Mouse (Mus musculus) embryonic facial prominence, embryonic 15.5 days (tissue): ENCODE results near the gene Crb3. TPM values are rescaled to one million over a fixed set of nuclear protein-coding genes. Genes with fewer than 3 reads are reported as not detected.

ENCODE experiments used
- ATAC-seq: fragments of 200-750 bp; cut with Nextera tagmentation; 2 replicates; pipeline ENCODE4 v1.8.0; 2017; ENCODE audit warnings: low read depth, moderate TSS enrichment; ENCODE audit not compliant: insufficient number of reproducible peaks, low FRiP score, low TSS enrichment
- H3K27ac ChIP-seq: fragments of 300-500 bp; sonication (generic); replicated peaks from 2 replicates; pipeline ENCODE4 v1.5.1; 2015; ENCODE audit warnings: mild to moderate bottlenecking, inconsistent platforms
- H3K27me3 ChIP-seq: fragments of 300-500 bp; sonication (generic); 2 replicates; pipeline ENCODE4 v1.6.1; 2015; ENCODE audit warnings: inconsistent platforms
- H3K36me3 ChIP-seq: fragments of 300-500 bp; sonication (generic); 2 replicates; pipeline ENCODE4 v1.6.1; 2015; ENCODE audit warnings: mild to moderate bottlenecking, inconsistent platforms
- H3K4me1 ChIP-seq: fragments of 300-500 bp; sonication (generic); 2 replicates; pipeline ENCODE4 v1.6.1; 2015; ENCODE audit warnings: inconsistent platforms
- H3K4me2 ChIP-seq: fragments of 300-500 bp; sonication (generic); replicated peaks from 2 replicates; pipeline ENCODE4 v1.6.1; 2015; ENCODE audit warnings: mild to moderate bottlenecking, inconsistent platforms
- H3K4me3 ChIP-seq: fragments of 300-500 bp; sonication (generic); replicated peaks from 2 replicates; pipeline ENCODE4 v1.5.1; 2015; ENCODE audit warnings: mild to moderate bottlenecking, inconsistent platforms
- H3K9ac ChIP-seq: fragments of 300-500 bp; sonication (generic); 2 replicates; pipeline ENCODE4 v1.6.1; 2015; ENCODE audit warnings: inconsistent platforms
- H3K9me3 ChIP-seq: fragments of 300-500 bp; sonication (generic); replicated peaks from 2 replicates; pipeline ENCODE4 v1.6.1; 2016; ENCODE audit warnings: inconsistent platforms
- WGBS: fragments of 180-500 bp; shearing (Covaris S2); methylation state at CpG from one replicate; pipeline ENCODE4 v1.1.7; 2015; 5-methylcytosine and 5-hydroxymethylcytosine counted together
- polyA plus RNA-seq: library from polyadenylated mRNA; unstranded; fragments of >200 nt; fragmentation: Nextera tagmentation; extraction: Ambion mirVana; gene quantifications from 2 replicates; pipeline ENCODE4 v1.2.1, GENCODE M21; 2015

Crb3 gene
- polyA plus RNA-seq, 1 experiment from 2014 or later = 14.6 TPM

DNA sequence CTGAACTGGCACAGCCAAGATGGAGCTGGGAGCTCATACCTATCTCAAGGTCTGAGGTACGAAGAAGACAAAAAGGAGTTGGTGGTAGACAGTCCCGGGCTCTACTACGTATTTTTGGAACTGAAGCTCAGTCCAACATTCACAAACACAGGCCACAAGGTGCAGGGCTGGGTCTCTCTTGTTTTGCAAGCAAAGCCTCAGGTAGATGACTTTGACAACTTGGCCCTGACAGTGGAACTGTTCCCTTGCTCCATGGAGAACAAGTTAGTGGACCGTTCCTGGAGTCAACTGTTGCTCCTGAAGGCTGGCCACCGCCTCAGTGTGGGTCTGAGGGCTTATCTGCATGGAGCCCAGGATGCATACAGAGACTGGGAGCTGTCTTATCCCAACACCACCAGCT lies 48.2 kb downstream of the Crb3 start:
- Histone ChIP-seq H3K4me1 (peaks cover 13% of the 10 kb centered on the region), H3K36me3 (no peaks in the 10 kb centered on the region), H3K4me2 (no peak overlapping the region), H3K9ac (no peak overlapping the region), H3K4me3 (no peak overlapping the region), H3K27ac (no peak overlapping the region), H3K9me3 (no peaks in the 10 kb centered on the region), H3K27me3 (no peaks in the 10 kb centered on the region)
- ATAC-seq = no peak
- 88% methylated on average over 5 of the region's 5 CpGs for WGBS

DNA sequence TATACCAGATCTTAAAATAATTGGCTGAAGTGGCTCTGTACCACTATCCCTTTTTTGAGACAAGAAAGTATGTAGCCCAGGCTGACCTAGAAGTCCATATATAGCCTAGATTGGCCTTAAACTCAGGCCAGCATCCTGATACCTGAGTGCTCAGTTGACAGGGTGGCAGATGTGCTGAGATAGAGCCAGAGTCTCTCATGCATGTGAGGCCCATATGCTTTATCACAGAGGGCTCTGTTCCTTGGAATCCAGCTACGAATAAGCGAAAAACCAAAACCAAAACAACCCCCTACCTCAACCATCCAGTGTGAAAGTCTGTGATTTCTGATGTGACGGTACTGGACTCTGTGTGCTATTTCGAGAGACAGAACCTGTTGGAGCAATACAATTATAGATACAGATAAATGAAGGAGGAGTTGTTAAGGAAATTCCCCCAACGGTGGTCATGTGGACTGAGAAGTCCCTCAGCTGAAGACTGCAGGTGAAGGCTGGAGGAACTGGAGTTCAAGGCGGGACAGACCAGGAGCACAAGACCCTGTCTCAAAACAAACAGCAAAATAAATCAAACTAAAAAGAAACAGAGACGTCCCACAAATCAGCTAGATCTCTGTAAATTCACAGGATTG lies 49.2 kb downstream of the Crb3 start:
- WGBS = 88% methylated on average over 7 of the region's 7 CpGs
- Histone ChIP-seq H3K4me1 (peaks cover 13% of the 10 kb centered on the region), H3K27me3 (no peaks in the 10 kb centered on the region), H3K36me3 (no peaks in the 10 kb centered on the region), H3K9me3 (no peaks in the 10 kb centered on the region), H3K27ac (no peak overlapping the region), H3K4me2 (no peak overlapping the region), H3K4me3 (no peak overlapping the region), H3K9ac (no peak overlapping the region)
- no peak for ATAC-seq

DNA sequence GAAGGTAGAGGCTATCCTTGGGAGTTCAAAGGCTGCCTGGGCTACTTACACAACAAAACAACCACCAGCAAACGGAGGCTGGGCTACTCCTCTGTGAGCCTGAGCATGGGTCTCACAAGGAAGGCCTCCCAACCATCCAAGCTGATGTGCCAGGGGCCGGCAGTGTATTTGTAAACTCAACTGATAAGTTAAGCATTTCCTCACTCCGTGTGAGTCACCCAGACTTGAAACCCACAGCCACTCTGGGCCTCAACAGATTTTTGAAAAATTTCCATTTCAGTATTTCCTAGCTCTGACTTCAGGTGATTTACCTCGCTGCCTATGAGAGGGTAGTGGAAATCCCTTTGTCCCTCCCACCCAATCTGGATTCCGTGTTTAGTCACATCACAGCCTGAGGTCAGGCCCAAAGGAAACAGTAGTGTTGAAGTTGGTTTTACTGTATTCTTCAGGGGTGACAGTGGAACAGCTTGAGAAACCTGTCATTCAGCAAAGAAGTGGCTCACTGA lies 49.8 kb downstream of the Crb3 start:
- Histone ChIP-seq H3K27me3 (no peaks in the 10 kb centered on the region), H3K9me3 (no peaks in the 10 kb centered on the region), H3K27ac (no peak overlapping the region), H3K4me3 (no peak overlapping the region), H3K4me2 (no peak overlapping the region), H3K4me1 (peaks cover 13% of the 10 kb centered on the region), H3K9ac (no peak overlapping the region), H3K36me3 (no peaks in the 10 kb centered on the region)
- no peak for ATAC-seq
- 51% methylated on average over 5 of the region's 5 CpGs for WGBS

DNA sequence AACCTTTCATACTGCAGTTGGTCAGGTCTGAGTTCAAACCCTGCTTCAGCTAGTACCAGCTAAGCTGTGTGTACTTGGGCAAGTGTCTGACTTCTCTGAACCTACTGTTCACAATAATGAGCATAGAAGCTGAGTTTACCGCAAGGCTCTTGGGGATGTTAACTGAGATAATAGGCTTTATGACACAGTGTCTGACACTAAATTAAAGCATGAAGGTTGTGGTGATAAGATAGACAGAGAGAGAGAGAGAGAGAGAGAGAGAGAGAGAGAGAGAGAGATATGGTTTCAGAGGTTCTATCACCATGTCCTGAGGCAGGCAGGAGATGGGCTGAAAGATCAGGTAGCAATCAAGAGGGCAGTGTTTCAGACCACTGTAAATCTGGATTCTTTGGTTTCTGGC lies 51.1 kb downstream of the Crb3 start:
- Histone ChIP-seq H3K36me3 (no peaks in the 10 kb centered on the region), H3K9me3 (no peaks in the 10 kb centered on the region), H3K9ac (no peak overlapping the region), H3K27ac (no peak overlapping the region), H3K4me1 (peaks cover 6% of the 10 kb centered on the region; the same call in 1 of the 2 replicates), H3K4me2 (no peak overlapping the region), H3K27me3 (no peaks in the 10 kb centered on the region), H3K4me3 (no peak overlapping the region)
- WGBS = 81% methylated on average over 1 of the region's 1 CpGs
- no peak for ATAC-seq

DNA sequence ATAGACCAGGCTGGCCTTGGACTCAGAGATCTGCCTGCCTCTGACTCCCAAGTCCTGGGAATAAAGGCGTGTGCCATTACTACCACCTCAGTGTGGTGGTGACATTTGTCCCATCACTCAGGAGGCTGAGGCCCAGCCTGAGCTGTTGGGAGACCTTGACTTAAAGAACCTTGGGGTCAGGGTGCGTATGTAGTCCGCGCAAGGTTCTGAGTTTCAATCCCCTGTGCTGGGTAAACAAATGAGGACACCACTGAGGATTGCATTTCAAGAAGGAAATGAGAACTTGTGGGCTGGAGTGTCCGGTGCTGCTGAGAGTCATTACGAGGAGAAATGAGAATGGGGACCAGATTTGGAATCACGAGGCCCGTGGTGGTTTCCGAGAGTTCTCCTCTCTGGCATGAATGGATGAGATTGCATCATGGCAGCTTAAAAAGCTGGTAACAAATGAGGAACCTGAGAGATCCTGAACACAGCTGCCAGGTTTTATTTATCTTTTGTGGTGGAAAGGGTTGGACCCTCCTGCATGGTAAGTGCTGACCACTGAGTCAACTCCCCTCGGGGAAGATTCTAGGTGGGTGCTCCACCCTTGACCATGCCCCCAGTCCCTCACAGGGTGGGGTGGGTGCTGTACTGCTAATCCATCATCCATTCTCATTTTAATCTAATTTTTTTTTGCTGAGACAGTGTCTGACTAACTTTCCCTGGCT lies 54.0 kb downstream of the Crb3 start:
- no peak overlapping the region for H3K4me2 ChIP-seq
- WGBS = 84% methylated on average over 10 of the region's 10 CpGs
- no peaks in the 10 kb centered on the region for H3K27me3 ChIP-seq
- H3K27ac ChIP-seq = no peak overlapping the region
- no peaks in the 10 kb centered on the region for H3K9me3 ChIP-seq
- H3K9ac ChIP-seq = no peak overlapping the region
- H3K4me1 ChIP-seq = no peaks in the 10 kb centered on the region
- no peak overlapping the region for H3K4me3 ChIP-seq
- no peaks in the 10 kb centered on the region for H3K36me3 ChIP-seq
- ATAC-seq = no peak

Other genes with a start within 250 kb of the Crb3 start
- gene Rfx2, start 228.1 kb upstream of the Crb3 start, polyA plus RNA-seq = 7.5 and 9.9 TPM in 2 replicates
- 0.16 TPM in 1 of 2 replicates, not detected in the other for gene Acsbg2, start 184.7 kb upstream of the Crb3 start, polyA plus RNA-seq
- 0.27 and 0.29 TPM in 2 replicates for gene 1700061G19Rik, start 183.6 kb upstream of the Crb3 start, polyA plus RNA-seq
- 53.9 and 56.9 TPM in 2 replicates for gene Mllt1, start 123.7 kb upstream of the Crb3 start, polyA plus RNA-seq
- gene Acer1, start 77.0 kb upstream of the Crb3 start, polyA plus RNA-seq = 10.2 and 10.4 TPM in 2 replicates
- 136 and 139 TPM in 2 replicates for gene Clpp, start 68.8 kb upstream of the Crb3 start, polyA plus RNA-seq
- gene Alkbh7, start 61.8 kb upstream of the Crb3 start, polyA plus RNA-seq = 34.9 and 42.3 TPM in 2 replicates
- gene Pspn, start 59.1 kb upstream of the Crb3 start, polyA plus RNA-seq = not detected in 2 replicates
- gene Gtf2f1, start 47.8 kb upstream of the Crb3 start, polyA plus RNA-seq = 64.3 and 68.2 TPM in 2 replicates
- gene Gm17949, start 47.6 kb upstream of the Crb3 start, polyA plus RNA-seq = 0.56 and 0.60 TPM in 2 replicates
- gene Khsrp, start 27.6 kb upstream of the Crb3 start, polyA plus RNA-seq = 40.7 and 41.4 TPM in 2 replicates
- gene Slc25a41, start 17.5 kb upstream of the Crb3 start, polyA plus RNA-seq = not detected in 2 replicates
- 6.7 and 8.2 TPM in 2 replicates for gene Slc25a23, start 758 bp downstream of the Crb3 start, polyA plus RNA-seq
- 2.6 and 4.9 TPM in 2 replicates for gene Dennd1c, start 19.4 kb downstream of the Crb3 start, polyA plus RNA-seq
- 6.7 and 9.7 TPM in 2 replicates for gene Tubb4a, start 28.7 kb downstream of the Crb3 start, polyA plus RNA-seq
- gene Tnfsf9, start 46.2 kb downstream of the Crb3 start, polyA plus RNA-seq = 5.8 and 6.0 TPM in 2 replicates
- not detected in 2 replicates for gene Cd70, start 90.7 kb downstream of the Crb3 start, polyA plus RNA-seq
- gene Tnfsf14, start 135.1 kb downstream of the Crb3 start, polyA plus RNA-seq = 0.28 TPM in 1 of 2 replicates, not detected in the other
- 1.0 and 1.8 TPM in 2 replicates for gene C3, start 169.0 kb downstream of the Crb3 start, polyA plus RNA-seq
- 39.4 and 41.7 TPM in 2 replicates for gene Gpr108, start 189.3 kb downstream of the Crb3 start, polyA plus RNA-seq
- 36.8 and 41.7 TPM in 2 replicates for gene Trip10, start 190.3 kb downstream of the Crb3 start, polyA plus RNA-seq
- 4.3 and 4.4 TPM in 2 replicates for gene Vav1, start 220.0 kb downstream of the Crb3 start, polyA plus RNA-seq